ENCODE assay signal across 9 mouse cellular contexts in genomic region chr15:101097985-101098651, GRCm38 (mm10). TPM values are rescaled to one million over a fixed set of nuclear protein-coding genes. Genes with fewer than 3 reads are reported as not detected.
DNase-seq lines count a peak whose midpoint lies in the region; ATAC-seq and TF ChIP-seq lines count a peak whose summit lies in the region.
"Had no signal": no experiment of that assay in that cellular context is flagged by ENCODE, and none has a peak within 500 bp of the region (broad histone marks: within the 10 kb centered on the region; RNA-seq: fewer than 3 reads in every experiment).

No protein-coding gene starts in this region.

- TF ChIP-seq CTCF in brain, embryonic 14.5 days (IDR thresholded peaks at IDR 0.05; ENCODE audit: borderline replicate concordance, extremely low read depth, insufficient read depth, insufficient read length), result no peak
- no peak for TF ChIP-seq CTCF in liver, embryonic 14.5 days (IDR thresholded peaks at IDR 0.05; ENCODE audit: low read depth)

- peaks cover 30% of the 10 kb centered on the region for H3K27me3 ChIP-seq in heart, embryonic 12.5 days (replicated peaks)
- peaks cover 18% of the 10 kb centered on the region for H3K27me3 ChIP-seq in heart, embryonic 16.5 days (ENCODE audit: control insufficient read depth, insufficient read depth, low read length)
- H3K27me3 ChIP-seq in liver, embryonic 14.5 days (ENCODE audit: control insufficient read depth, insufficient read depth, low read length), result no peaks in the 10 kb centered on the region; the same call in 1 of the 2 replicates
- H3K27me3 ChIP-seq: Patski had no signal

- WGBS in heart, embryonic 12.5 days, result 4% methylated on average over 28 of the region's 28 CpGs
- WGBS in heart, embryonic 16.5 days, result 6% methylated on average over 27 of the region's 28 CpGs
- 6% methylated on average over 28 of the region's 28 CpGs for WGBS in liver, embryonic 14.5 days (ENCODE audit: insufficient replicate concordance)

- H3K4me3 ChIP-seq in heart, embryonic 12.5 days, result peak overlapping the region; percentile 28
- peak overlapping the region; percentile 35 for H3K4me3 ChIP-seq in heart, embryonic 16.5 days (ENCODE audit: low read length)
- H3K4me3 ChIP-seq in liver, embryonic 14.5 days (ENCODE audit: insufficient read depth in 1 of 2, low read depth in 2 of 2, low read length in 2 of 2), result no peak overlapping the region

- no peak for DNase-seq in heart, postnatal 36 days
- peak; percentile 79 for DNase-seq in brain, embryonic 14.5 days (ENCODE audit: low read depth)
- no peak for DNase-seq in liver, embryonic 14.5 days (ENCODE audit: low read depth in 3 of 3, low spot score in 3 of 3)
- DNase-seq in testis, postnatal 14 days (ENCODE audit: low spot score), result peak; percentile 36
- DNase-seq in spleen, postnatal 10 days (ENCODE audit: low spot score in 2 of 2), result no peak
- no peak for DNase-seq in right cerebral cortex, adult 2 months (ENCODE audit: low spot score in 2 of 2)

- no peaks in the 10 kb centered on the region for H3K9me3 ChIP-seq in heart, embryonic 12.5 days (replicated peaks)
- no peaks in the 10 kb centered on the region for H3K9me3 ChIP-seq in heart, embryonic 16.5 days (replicated peaks; ENCODE audit: control insufficient read depth, low read length)
- H3K9me3 ChIP-seq in liver, embryonic 14.5 days (ENCODE audit: control insufficient read depth, low read length), result no peaks in the 10 kb centered on the region

- H3K4me2 ChIP-seq in heart, embryonic 12.5 days, result peak overlapping the region; percentile 66
- H3K4me2 ChIP-seq in heart, embryonic 16.5 days (ENCODE audit: low read depth, low read length), result peak overlapping the region; percentile 62
- 0 out of 2 replicates have a peak overlapping the region, but pooled peaks have one; percentile 1 for H3K4me2 ChIP-seq in liver, embryonic 14.5 days (ENCODE audit: low read depth)

- TF ChIP-seq EP300 in liver, embryonic 14.5 days (IDR thresholded peaks at IDR 0.05; ENCODE audit: low read depth), result no peak

- peaks cover 14% of the 10 kb centered on the region for H3K4me1 ChIP-seq in heart, embryonic 12.5 days (replicated peaks)
- H3K4me1 ChIP-seq in heart, embryonic 16.5 days (ENCODE audit: control insufficient read depth, insufficient read depth, low read length), result peaks cover 8% of the 10 kb centered on the region
- no peaks in the 10 kb centered on the region for H3K4me1 ChIP-seq in liver, embryonic 14.5 days (replicated peaks; ENCODE audit: control insufficient read depth in 2 of 2, insufficient read depth in 2 of 2, low read length in 1 of 2)

- intact Hi-C loops in heart, postnatal 36 days (cut with DNase I), result no loop called here

- H3K27ac ChIP-seq in heart, embryonic 12.5 days (ENCODE audit: poor library complexity, severe bottlenecking), result no peak overlapping the region
- H3K27ac ChIP-seq in heart, embryonic 16.5 days (ENCODE audit: low read length), result no peak overlapping the region
- H3K27ac ChIP-seq in liver, embryonic 14.5 days, result no peak overlapping the region

- TF ChIP-seq POLR2A in brain, embryonic 14.5 days (IDR thresholded peaks at IDR 0.05; ENCODE audit: borderline replicate concordance, extremely low read depth, insufficient read depth, insufficient read length, poor library complexity, severe bottlenecking), result no peak

- ATAC-seq in heart, embryonic 12.5 days (ENCODE audit: insufficient number of reproducible peaks, low FRiP score), result no peak
- no peak for ATAC-seq in heart, embryonic 16.5 days (replicated peaks; ENCODE audit: extremely low read depth, insufficient read depth, low FRiP score)
- no peak for ATAC-seq in liver, embryonic 14.5 days (ENCODE audit: insufficient read depth)
- ATAC-seq: Patski had no signal

- no peaks in the 10 kb centered on the region for H3K36me3 ChIP-seq in heart, embryonic 12.5 days
- H3K36me3 ChIP-seq in heart, embryonic 16.5 days (ENCODE audit: control insufficient read depth, insufficient read depth), result no peaks in the 10 kb centered on the region
- no peaks in the 10 kb centered on the region for H3K36me3 ChIP-seq in liver, embryonic 14.5 days (replicated peaks; ENCODE audit: control insufficient read depth, insufficient read depth, low read depth)

- H3K9ac ChIP-seq in heart, embryonic 12.5 days, result peak overlapping the region; percentile 55; the same call in 1 of the 2 replicates
- H3K9ac ChIP-seq in heart, embryonic 16.5 days (ENCODE audit: low read length), result peak overlapping the region; percentile 46; the same call in 1 of the 2 replicates
- no peak overlapping the region for H3K9ac ChIP-seq in liver, embryonic 14.5 days (replicated peaks)

RNA-seq across cellular contexts. Expression of gene Ankrd33, which starts 17.4 kb away (rescaled TPM):
- not detected in 2 replicates for polyA plus RNA-seq in heart, embryonic 12.5 days (2016; fragmentation: Nextera tagmentation; extraction: Ambion mirVana)
- not detected for total RNA-seq in heart, postnatal 36 days (2021)
- not detected in 2 replicates for polyA plus RNA-seq in brain, embryonic 14.5 days (2012; rRNA removed)
- polyA plus RNA-seq in heart, embryonic 16.5 days (2015; fragmentation: Nextera tagmentation; extraction: Ambion mirVana), result not detected in 2 replicates
- polyA plus RNA-seq in liver, embryonic 14.5 days (2012; rRNA removed), result not detected in 2 replicates
- not detected in 2 replicates for polyA plus RNA-seq in liver, embryonic 14.5 days (2014; fragmentation: Nextera tagmentation; extraction: Ambion mirVana)
- polyA plus RNA-seq: Patski had no signal

RNA-seq across cellular contexts. Expression of gene Fignl2, which starts 19.8 kb away (rescaled TPM):
- 0.10 and 0.15 TPM in 2 replicates for polyA plus RNA-seq in heart, embryonic 12.5 days (2016; fragmentation: Nextera tagmentation; extraction: Ambion mirVana)
- total RNA-seq in heart, postnatal 36 days (2021), result 1 to 10 TPM; 1.4 to 2.2 TPM
- polyA plus RNA-seq in brain, embryonic 14.5 days (2012; rRNA removed), result 1.5 and 2.1 TPM in 2 replicates
- polyA plus RNA-seq in heart, embryonic 16.5 days (2015; fragmentation: Nextera tagmentation; extraction: Ambion mirVana), result 0.10 and 0.12 TPM in 2 replicates
- 1.0 and 1.2 TPM in 2 replicates for polyA plus RNA-seq in liver, embryonic 14.5 days (2012; rRNA removed)
- polyA plus RNA-seq in liver, embryonic 14.5 days (2014; fragmentation: Nextera tagmentation; extraction: Ambion mirVana), result 0.14 and 0.28 TPM in 2 replicates

RNA-seq across cellular contexts. Expression of gene Acvrl1, which starts 30.2 kb away (rescaled TPM):
- 3.1 and 3.6 TPM in 2 replicates for polyA plus RNA-seq in heart, embryonic 12.5 days (2016; fragmentation: Nextera tagmentation; extraction: Ambion mirVana)
- 10 to 100 TPM; 22.3 to 31.1 TPM for total RNA-seq in heart, postnatal 36 days (2021)
- polyA plus RNA-seq in brain, embryonic 14.5 days (2012; rRNA removed), result 8.5 and 11.6 TPM in 2 replicates
- 14.7 and 20.5 TPM in 2 replicates for polyA plus RNA-seq in heart, embryonic 16.5 days (2015; fragmentation: Nextera tagmentation; extraction: Ambion mirVana)
- 1.1 TPM in 2 replicates for polyA plus RNA-seq in liver, embryonic 14.5 days (2012; rRNA removed)
- 0.71 and 1.3 TPM in 2 replicates for polyA plus RNA-seq in liver, embryonic 14.5 days (2014; fragmentation: Nextera tagmentation; extraction: Ambion mirVana)
- polyA plus RNA-seq: Patski had no signal

RNA-seq across cellular contexts. Expression of gene Gm47841, which starts 50.9 kb away (rescaled TPM):
- polyA plus RNA-seq in heart, embryonic 12.5 days (2016; fragmentation: Nextera tagmentation; extraction: Ambion mirVana), result not detected in 2 replicates
- total RNA-seq in heart, postnatal 36 days (2021), result not detected
- not detected in 2 replicates for polyA plus RNA-seq in brain, embryonic 14.5 days (2012; rRNA removed)
- polyA plus RNA-seq in heart, embryonic 16.5 days (2015; fragmentation: Nextera tagmentation; extraction: Ambion mirVana), result not detected in 2 replicates
- polyA plus RNA-seq in liver, embryonic 14.5 days (2012; rRNA removed), result not detected in 2 replicates
- polyA plus RNA-seq in liver, embryonic 14.5 days (2014; fragmentation: Nextera tagmentation; extraction: Ambion mirVana), result not detected in 2 replicates

Comparison
In these comparisons a context has a peak if more than half of its experiments do, and no peak if none do; other contexts are left out.
1. H3K4me2 ChIP-seq: peak in every context shown above with its lines; median percentile 66 in heart, embryonic 12.5 days; 62 in heart, embryonic 16.5 days; 1 in liver, embryonic 14.5 days.
2. H3K4me3 ChIP-seq: peak in heart, embryonic 12.5 days (single experiment) and heart, embryonic 16.5 days (single experiment); none in liver, embryonic 14.5 days (0 of 2).
3. DNase-seq: peak in brain, embryonic 14.5 days (single experiment) and testis, postnatal 14 days (single experiment); none in heart, postnatal 36 days (0 of 2), liver, embryonic 14.5 days (0 of 3), spleen, postnatal 10 days (0 of 2) and right cerebral cortex, adult 2 months (0 of 2).